In the genomic region with DNA sequence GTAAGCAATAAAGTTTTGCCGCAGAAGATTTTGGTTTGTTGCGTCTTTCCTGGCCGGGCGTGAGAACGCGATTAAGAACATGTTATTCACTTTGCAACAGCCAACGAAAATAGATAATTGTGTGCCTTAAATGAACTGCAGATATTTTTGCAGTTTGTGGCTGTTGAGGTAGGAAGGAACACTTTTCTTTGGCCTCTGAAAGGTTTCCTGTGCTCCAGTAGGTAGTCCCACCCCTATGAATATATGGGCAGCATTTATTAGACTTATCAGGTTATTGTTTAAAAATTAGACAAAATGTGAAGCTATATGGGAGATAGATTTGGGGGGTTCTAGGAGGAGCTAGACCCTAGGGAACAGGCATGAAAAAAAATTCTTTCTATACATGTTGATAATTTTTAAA, we compare ENCODE assay signal across 8 mouse cellular contexts.
DNase-seq lines count a peak whose midpoint lies in the region; ATAC-seq and TF ChIP-seq lines count a peak whose summit lies in the region.

No protein-coding gene starts in this region.

- ATAC-seq in hindbrain, embryonic 14.5 days (ENCODE audit: low FRiP score) = peak; percentile 51; the same call in 1 of the 2 replicates
- no peak for ATAC-seq in midbrain, embryonic 13.5 days
- no peak for ATAC-seq in erythroid progenitor cell, adult 5-6 weeks (replicated peaks; ENCODE audit: low FRiP score, poor library complexity, severe bottlenecking)

- no peak for DNase-seq in kidney, adult 2 months
- DNase-seq in kidney, adult 11 months = no peak
- peak; percentile 2 for DNase-seq in brain, adult 2 months (ENCODE audit: low read depth, low spot score)
- DNase-seq in hindbrain, embryonic 14.5 days (ENCODE audit: low spot score) = no peak
- no peak for DNase-seq in frontal cortex, postnatal 10 days (ENCODE audit: low spot score in 2 of 2)
- no peak for DNase-seq in right cerebral cortex, postnatal 10 days (ENCODE audit: low spot score in 2 of 2)

- H3K9ac ChIP-seq in hindbrain, embryonic 14.5 days = no peak overlapping the region
- 0 out of 2 replicates have a peak overlapping the region, but pooled peaks have one; percentile 19 for H3K9ac ChIP-seq in midbrain, embryonic 13.5 days (replicated peaks)

- peak overlapping the region; percentile 42 for H3K4me2 ChIP-seq in hindbrain, embryonic 14.5 days (replicated peaks)
- peak overlapping the region; percentile 50 for H3K4me2 ChIP-seq in midbrain, embryonic 13.5 days (replicated peaks)

- H3K36me3 ChIP-seq in kidney, adult 2 months (ENCODE audit: control insufficient read depth, insufficient read depth, low read length) = no peaks in the 10 kb centered on the region
- no peaks in the 10 kb centered on the region for H3K36me3 ChIP-seq in hindbrain, embryonic 14.5 days (replicated peaks; ENCODE audit: control insufficient read depth, insufficient read depth)
- H3K36me3 ChIP-seq in midbrain, embryonic 13.5 days = no peaks in the 10 kb centered on the region

- no peak for TF ChIP-seq CTCF in kidney, adult 2 months (conservative IDR thresholded peaks at IDR 0.05; ENCODE audit: insufficient read depth, insufficient read length, low read depth, low read length)

- H3K4me1 ChIP-seq in kidney, adult 2 months (ENCODE audit: control insufficient read depth, insufficient read depth, low read length) = no peaks in the 10 kb centered on the region
- H3K4me1 ChIP-seq in hindbrain, embryonic 14.5 days (replicated peaks; ENCODE audit: control insufficient read depth, insufficient read depth, low read length) = no peaks in the 10 kb centered on the region
- no peaks in the 10 kb centered on the region for H3K4me1 ChIP-seq in midbrain, embryonic 13.5 days (replicated peaks)

- no peaks in the 10 kb centered on the region for H3K27me3 ChIP-seq in kidney, adult 2 months (replicated peaks; ENCODE audit: control insufficient read depth, insufficient read depth, low read length)
- no peaks in the 10 kb centered on the region for H3K27me3 ChIP-seq in hindbrain, embryonic 14.5 days (ENCODE audit: control insufficient read depth, insufficient read depth, low read length)
- no peaks in the 10 kb centered on the region for H3K27me3 ChIP-seq in midbrain, embryonic 13.5 days

- TF ChIP-seq POLR2A in kidney, adult 2 months (IDR thresholded peaks at IDR 0.05; ENCODE audit: low read depth, low read length) = no peak

- WGBS in kidney, adult 2 months = 19% methylated on average over 7 of the region's 7 CpGs
- WGBS in hindbrain, embryonic 14.5 days = 14% methylated on average over 7 of the region's 7 CpGs
- WGBS in midbrain, embryonic 13.5 days = 42% methylated on average over 7 of the region's 7 CpGs

- peak overlapping the region; percentile 50 for H3K4me3 ChIP-seq in kidney, adult 2 months (ENCODE audit: insufficient read depth, low read depth, low read length)
- H3K4me3 ChIP-seq in hindbrain, embryonic 14.5 days (replicated peaks; ENCODE audit: low read length) = peak overlapping the region; percentile 27
- H3K4me3 ChIP-seq in midbrain, embryonic 13.5 days (replicated peaks) = peak overlapping the region; percentile 38

- no peak overlapping the region for H3K27ac ChIP-seq in kidney, adult 2 months (ENCODE audit: insufficient read depth, low read depth, low read length)
- no peak overlapping the region for H3K27ac ChIP-seq in hindbrain, embryonic 14.5 days
- H3K27ac ChIP-seq in midbrain, embryonic 13.5 days = no peak overlapping the region

- no peaks in the 10 kb centered on the region for H3K9me3 ChIP-seq in hindbrain, embryonic 14.5 days (ENCODE audit: control insufficient read depth, low read length)
- no peaks in the 10 kb centered on the region for H3K9me3 ChIP-seq in midbrain, embryonic 13.5 days
